Mouse (Mus musculus): Measurements from ENCODE around the gene Atrnl1.

- TF ChIP-seq CTCF (IDR thresholded peaks at IDR 0.05; ENCODE audit: extremely low read depth, insufficient read depth, low read length) = no peak
- no peak for TF ChIP-seq POLR2A (IDR thresholded peaks at IDR 0.05; ENCODE audit: extremely low read depth, insufficient read depth, low read length)
Measured at GRCm38 (mm10) chr19:57878583-57878982, 267.7 kb downstream of the Atrnl1 start.
